Mouse (Mus musculus) yolk sac, embryonic 10.5 days (tissue): ENCODE measurements around the gene H2-Eb1.

Source experiments
- DNase-seq: peaks from one replicate; pipeline ENCODE4 v3.0.0-alpha.2; 2017; ENCODE audit warnings: low spot score

The H2-Eb1 gene

GRCm38 (mm10) chr17:34316697-34317096, 11.0 kb downstream of the H2-Eb1 start:
- no peak for DNase-seq

DNA sequence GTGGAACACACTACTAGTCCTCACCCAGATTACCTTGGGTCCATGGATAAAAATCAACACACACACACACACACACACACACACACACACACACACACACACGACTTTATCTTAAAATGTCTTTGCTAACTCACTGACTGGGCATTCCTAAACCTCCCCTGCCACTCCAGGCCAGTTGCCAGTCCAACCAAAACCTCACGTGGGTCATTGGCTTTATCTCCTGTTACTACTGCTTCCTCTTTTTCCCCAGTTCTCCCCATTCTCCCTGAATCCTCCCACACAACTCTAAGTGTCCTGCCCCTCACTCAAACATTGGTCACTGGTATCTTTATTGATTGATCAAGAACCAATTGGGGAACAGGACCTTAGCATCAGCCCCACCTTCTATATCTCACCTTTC, 11.6 kb downstream of the H2-Eb1 start:
- DNase-seq: no peak

DNA sequence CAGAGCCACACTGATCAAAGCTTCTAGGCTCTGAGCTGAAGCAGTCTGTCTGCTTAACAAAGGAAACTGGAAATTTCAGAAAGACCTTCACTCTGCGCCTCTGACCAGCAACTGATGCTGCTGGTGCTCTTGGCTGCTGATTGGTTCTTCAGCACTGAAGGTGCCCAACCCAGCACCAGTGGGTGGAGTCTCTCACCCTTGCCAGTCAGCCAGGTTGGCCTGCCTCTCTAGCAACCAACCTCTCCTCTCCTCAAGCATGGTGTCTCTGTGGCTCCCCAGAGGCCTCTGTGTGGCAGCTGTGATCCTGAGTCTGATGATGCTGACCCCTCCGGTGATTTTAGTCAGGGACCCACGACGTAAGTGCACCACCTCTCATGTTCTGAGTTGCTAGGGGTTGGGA, 19.8 kb downstream of the H2-Eb1 start, which contains the start of gene H2-Eb2:
H2-Eb2 (plus strand) TSS at position 230 of the 400 bp plus-strand sequence.
- no peak for DNase-seq

DNA sequence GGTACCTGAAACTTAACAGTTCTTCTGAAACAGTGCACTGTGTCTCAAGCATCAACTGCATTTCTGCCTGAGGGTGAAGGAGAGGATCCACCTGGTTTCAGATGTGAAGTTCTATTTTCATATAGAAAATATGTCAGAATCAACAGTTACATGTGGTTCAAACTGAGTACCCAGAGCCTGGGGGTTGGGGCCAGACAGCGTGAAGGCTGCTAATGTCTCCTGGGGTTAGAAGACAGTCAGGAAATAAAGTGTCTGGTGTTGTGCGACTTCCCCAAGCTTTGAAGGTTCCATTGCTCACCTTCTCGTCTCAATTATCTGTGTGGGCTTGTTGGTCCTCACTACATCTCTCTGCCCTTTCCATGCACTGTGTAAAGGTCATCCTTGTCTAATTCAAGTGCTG, 20.7 kb downstream of the H2-Eb1 start:
- no peak for DNase-seq

- DNase-seq: no peak
Measured at GRCm38 (mm10) chr17:34329807-34330206, 24.1 kb downstream of the H2-Eb1 start.

- no peak for DNase-seq
Measured at GRCm38 (mm10) chr17:34331200-34331599, 25.5 kb downstream of the H2-Eb1 start.

GRCm38 (mm10) chr17:34340619-34341402, 35.1 kb downstream of the H2-Eb1 start:
- no peak for DNase-seq

GRCm38 (mm10) chr17:34344882-34345281, 39.2 kb downstream of the H2-Eb1 start:
- DNase-seq: no peak

DNA sequence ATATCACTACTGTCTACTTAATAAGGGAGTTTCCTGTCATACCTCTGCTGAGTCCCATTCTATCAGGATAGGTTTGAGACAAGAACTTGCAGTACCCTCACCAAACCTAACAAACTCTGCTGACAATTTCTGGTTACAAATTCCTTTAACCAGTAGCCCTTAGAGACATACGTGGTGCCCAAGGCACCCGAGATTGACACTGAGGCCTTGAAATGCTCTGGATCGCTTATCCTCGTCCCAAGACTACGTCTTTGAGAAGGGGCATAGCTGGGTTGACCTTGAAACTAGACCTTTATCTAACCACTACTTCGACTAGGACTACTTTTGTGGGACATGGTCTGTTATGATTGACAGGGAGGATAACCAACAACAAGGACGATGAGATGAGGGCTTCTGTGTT, 39.8 kb downstream of the H2-Eb1 start:
- DNase-seq: no peak

- DNase-seq: no peak
Measured at GRCm38 (mm10) chr17:34346041-34346440, 40.4 kb downstream of the H2-Eb1 start.

DNA sequence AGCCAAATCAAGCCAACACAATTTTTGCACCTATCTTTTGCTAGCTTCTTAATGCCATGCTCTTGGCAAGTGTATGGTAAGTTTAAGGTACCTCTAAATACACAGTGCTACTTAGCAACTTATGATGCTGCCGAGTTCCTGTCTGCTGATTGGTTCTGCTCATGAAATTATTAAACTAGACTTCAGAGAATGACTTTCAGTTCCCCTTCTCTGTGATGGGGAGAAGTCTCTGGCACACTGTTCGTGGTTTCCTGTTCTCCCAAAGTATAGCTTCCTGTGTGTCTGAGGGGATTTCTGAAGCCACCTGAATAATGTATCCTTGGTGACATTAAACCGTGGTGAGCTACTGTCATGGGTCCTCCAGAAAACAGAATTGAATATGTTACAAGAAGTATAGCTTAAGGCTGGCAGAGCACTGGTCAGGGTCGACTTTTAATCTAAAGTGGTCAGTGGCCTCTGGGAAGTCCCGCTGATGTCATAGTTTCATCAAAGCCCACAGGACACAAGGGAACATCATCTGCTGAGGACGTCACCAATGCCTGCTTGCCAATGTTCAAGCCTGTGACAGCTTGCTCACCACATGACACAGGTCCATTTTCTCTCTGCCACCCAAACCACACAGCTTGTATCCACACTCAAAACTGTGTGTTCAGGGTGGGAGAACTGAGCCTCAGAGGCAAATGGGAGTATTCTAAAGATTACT, 42.1 kb downstream of the H2-Eb1 start:
- no peak for DNase-seq

DNA sequence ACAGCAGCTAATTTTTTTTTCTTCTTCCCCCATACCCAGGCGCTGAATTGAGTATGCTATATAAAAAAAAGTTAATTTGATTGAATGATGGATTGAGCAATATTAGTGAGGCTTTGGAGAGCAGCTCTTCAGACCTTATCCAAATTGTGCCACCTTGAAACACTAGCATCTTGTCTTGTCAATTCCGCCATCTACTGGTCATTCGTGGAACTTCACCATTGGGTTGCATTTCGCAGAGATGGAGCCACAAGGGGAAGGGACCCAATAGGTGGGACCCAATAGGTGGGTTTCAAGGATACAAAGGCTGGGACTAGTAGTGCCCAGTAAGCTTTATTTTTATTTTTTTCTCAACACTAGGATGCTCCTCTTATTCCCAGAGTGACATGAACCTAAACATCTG, 43.8 kb downstream of the H2-Eb1 start:
- peak; percentile 15 for DNase-seq

- no peak for DNase-seq
Measured at GRCm38 (mm10) chr17:34354539-34354938, 48.9 kb downstream of the H2-Eb1 start, which contains the start of gene Btnl2. TSS of gene Btnl2 (plus strand) at chr17:34354822.

- no peak for DNase-seq
Measured at GRCm38 (mm10) chr17:34354940-34355339, 49.3 kb downstream of the H2-Eb1 start.

GRCm38 (mm10) chr17:34362954-34363546, 57.4 kb downstream of the H2-Eb1 start:
- no peak for DNase-seq

DNA sequence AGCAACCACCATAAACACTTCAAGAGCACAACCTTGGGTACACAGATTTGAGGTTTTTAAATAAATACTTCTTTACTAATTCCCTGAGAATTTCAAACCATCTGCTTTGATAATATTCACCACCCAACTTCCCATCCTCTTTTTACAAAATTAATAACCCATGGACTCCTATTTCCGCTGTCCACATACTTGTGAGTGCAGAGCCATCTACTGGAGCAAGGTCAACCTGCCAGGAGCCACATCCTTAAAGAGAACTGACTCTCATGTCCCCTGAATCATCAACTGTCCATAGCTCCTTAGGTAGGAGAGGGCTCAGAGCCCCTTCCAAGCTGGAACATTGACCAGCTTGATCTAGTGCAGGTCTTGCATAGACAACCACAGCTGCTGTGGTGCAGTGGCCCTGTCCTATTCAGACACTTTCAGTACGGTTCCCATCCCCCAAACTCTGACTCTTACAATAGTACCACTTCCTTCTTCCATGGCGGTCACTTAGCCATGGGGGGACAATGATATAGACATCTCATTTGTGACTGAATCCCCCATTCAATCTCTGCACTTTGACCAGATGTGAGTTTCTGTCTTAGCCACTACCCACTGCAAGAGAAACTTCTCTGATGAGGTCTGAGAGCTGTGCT, 58.1 kb downstream of the H2-Eb1 start:
- no peak for DNase-seq

DNA sequence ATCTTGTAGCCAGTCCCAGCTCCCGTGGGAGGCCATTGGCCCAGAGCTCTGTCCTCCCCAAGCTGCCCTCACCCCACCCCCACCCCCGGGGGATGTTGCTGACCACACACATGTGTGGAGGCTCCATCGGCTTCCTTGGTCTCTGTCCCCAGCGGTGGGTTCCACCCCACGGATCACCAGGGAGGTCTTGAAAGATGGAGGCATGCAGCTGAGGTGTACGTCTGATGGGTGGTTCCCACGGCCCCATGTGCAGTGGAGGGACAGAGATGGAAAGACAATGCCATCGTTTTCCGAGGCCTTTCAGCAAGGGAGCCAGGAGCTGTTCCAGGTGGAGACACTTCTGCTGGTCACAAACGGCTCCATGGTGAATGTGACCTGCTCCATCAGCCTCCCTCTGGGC, 59.4 kb downstream of the H2-Eb1 start:
- no peak for DNase-seq
